Mouse (Mus musculus): ENCODE measurements around the gene Ddc.

Gene Ddc

GRCm38 (mm10) chr11:11845044-11845443 is 52.9 kb downstream of the Ddc start:
- DNase-seq (ENCODE audit: low read depth): no peak

- peak; percentile 92 for DNase-seq (ENCODE audit: low read depth)
These were observed 53.5 kb downstream of the Ddc start for GRCm38 (mm10) chr11:11844367-11844971.

GRCm38 (mm10) chr11:11841590-11841989 is 56.4 kb downstream of the Ddc start:
- DNase-seq (ENCODE audit: low read depth): no peak

- peak; percentile 40 for DNase-seq (ENCODE audit: low read depth)
These were observed 57.2 kb downstream of the Ddc start for GRCm38 (mm10) chr11:11840746-11841145.

GRCm38 (mm10) chr11:11839874-11840273 is 58.1 kb downstream of the Ddc start:
- DNase-seq (ENCODE audit: low read depth): no peak

- no peak for DNase-seq (ENCODE audit: low read depth)
These were observed 60.6 kb downstream of the Ddc start for GRCm38 (mm10) chr11:11837384-11837783.

- no peak for DNase-seq (ENCODE audit: low read depth)
These were observed 61.1 kb downstream of the Ddc start for GRCm38 (mm10) chr11:11836713-11837370.

- no peak for DNase-seq (ENCODE audit: low read depth)
These were observed 61.7 kb downstream of the Ddc start for GRCm38 (mm10) chr11:11836262-11836661.

- DNase-seq (ENCODE audit: low read depth): no peak
These were observed 62.2 kb downstream of the Ddc start for GRCm38 (mm10) chr11:11835791-11836190.

- DNase-seq (ENCODE audit: low read depth): no peak
These were observed 62.6 kb downstream of the Ddc start for GRCm38 (mm10) chr11:11835361-11835760.

GRCm38 (mm10) chr11:11833100-11833499 is 64.8 kb downstream of the Ddc start:
- DNase-seq (ENCODE audit: low read depth): no peak

- no peak for DNase-seq (ENCODE audit: low read depth)
These were observed 65.2 kb downstream of the Ddc start for GRCm38 (mm10) chr11:11832755-11833084.

- no peak for DNase-seq (ENCODE audit: low read depth)
These were observed 65.8 kb downstream of the Ddc start for GRCm38 (mm10) chr11:11831940-11832754.

- DNase-seq (ENCODE audit: low read depth): no peak
These were observed 66.4 kb downstream of the Ddc start for GRCm38 (mm10) chr11:11831526-11831925.

GRCm38 (mm10) chr11:11830884-11831495 is 67.0 kb downstream of the Ddc start:
- no peak for DNase-seq (ENCODE audit: low read depth)

GRCm38 (mm10) chr11:11829161-11830000 is 68.6 kb downstream of the Ddc start:
- no peak for DNase-seq (ENCODE audit: low read depth)

GRCm38 (mm10) chr11:11828761-11829160 is 69.2 kb downstream of the Ddc start:
- DNase-seq (ENCODE audit: low read depth): no peak

- no peak for DNase-seq (ENCODE audit: low read depth)
These were observed 69.7 kb downstream of the Ddc start for GRCm38 (mm10) chr11:11828251-11828650.

GRCm38 (mm10) chr11:11826475-11826874 is 71.5 kb downstream of the Ddc start:
- no peak for DNase-seq (ENCODE audit: low read depth)

- DNase-seq (ENCODE audit: low read depth): peak; percentile 64
These were observed 72.3 kb downstream of the Ddc start for GRCm38 (mm10) chr11:11825670-11826069.

- no peak for DNase-seq (ENCODE audit: low read depth)
These were observed 72.8 kb downstream of the Ddc start for GRCm38 (mm10) chr11:11824970-11825635.
